Mouse (Mus musculus) E14TG2a.4 (cell line): ENCODE results near the gene Lingo2.

Experiments used
- H3K27me3 ChIP-seq: 2 replicates; pipeline ENCODE4 v1.6.1; 2014; ENCODE audit warnings: low read length, control low read depth; ENCODE audit not compliant: insufficient read depth
- H3K36me3 ChIP-seq: 2 replicates; pipeline ENCODE4 v1.6.1; 2014; ENCODE audit warnings: low read length, control low read depth; ENCODE audit not compliant: insufficient read depth
- H3K4me1 ChIP-seq: replicated peaks from 2 replicates; pipeline ENCODE4 v1.6.1; 2014; ENCODE audit warnings: low read depth, low read length, control low read depth
- H3K4me3 ChIP-seq: replicated peaks from 2 replicates; pipeline ENCODE4 v1.5.1; 2014; ENCODE audit warnings: mild to moderate bottlenecking, low read length
- H3K9me3 ChIP-seq: 2 replicates; pipeline ENCODE4 v1.6.1; 2014; ENCODE audit warnings: low read length, control low read depth
- CTCF ChIP-seq: conservative IDR thresholded peaks from 2 replicates; pipeline ENCODE4 v1.5.1; 2014; ENCODE audit warnings: low read length
- NANOG ChIP-seq: IDR thresholded peaks from 2 replicates; pipeline ENCODE4 v1.6.1; 2014; ENCODE audit warnings: borderline replicate concordance, low read length, mixed read lengths
- POU5F1 ChIP-seq: IDR thresholded peaks from 2 replicates; pipeline ENCODE4 v1.6.1; 2014; ENCODE audit warnings: low read length, borderline replicate concordance

The Lingo2 gene

DNA sequence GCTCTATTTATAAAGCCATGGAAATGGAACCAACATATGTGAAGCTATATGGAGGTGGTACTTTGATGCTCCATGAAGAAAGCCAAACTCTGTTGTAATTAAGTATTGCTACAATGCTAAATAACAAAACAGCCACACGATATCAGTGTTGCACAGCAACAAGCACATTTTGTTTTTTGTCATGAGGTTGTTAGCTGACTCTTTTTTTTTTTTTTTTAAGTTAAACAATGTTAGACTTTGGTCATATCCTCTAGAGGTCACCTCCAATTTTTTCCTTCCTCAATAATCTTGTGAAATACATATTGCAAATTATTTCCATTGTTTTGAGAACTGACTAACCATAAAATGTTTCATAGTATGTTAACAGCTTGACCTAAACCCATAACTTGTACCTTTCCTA is 646.3 kb downstream of the Lingo2 start:
- Histone ChIP-seq H3K9me3 (no peaks in the 10 kb centered on the region), H3K4me3 (no peak overlapping the region), H3K27me3 (no peaks in the 10 kb centered on the region), H3K4me1 (no peaks in the 10 kb centered on the region), H3K36me3 (no peaks in the 10 kb centered on the region)
- TF ChIP-seq NANOG (no peak), POU5F1 (no peak), CTCF (no peak)

GRCm38 (mm10) chr4:36289701-36290053 is 661.9 kb downstream of the Lingo2 start:
- H3K9me3 ChIP-seq: no peaks in the 10 kb centered on the region
- no peaks in the 10 kb centered on the region for H3K36me3 ChIP-seq
- no peak for TF ChIP-seq CTCF
- no peak overlapping the region for H3K4me3 ChIP-seq
- no peaks in the 10 kb centered on the region for H3K4me1 ChIP-seq
- no peaks in the 10 kb centered on the region for H3K27me3 ChIP-seq

- no peaks in the 10 kb centered on the region for H3K36me3 ChIP-seq
- H3K4me3 ChIP-seq: no peak overlapping the region
- no peaks in the 10 kb centered on the region for H3K4me1 ChIP-seq
- H3K27me3 ChIP-seq: no peaks in the 10 kb centered on the region
- no peaks in the 10 kb centered on the region for H3K9me3 ChIP-seq
- TF ChIP-seq POU5F1 (no peak), CTCF (no peak), NANOG (no peak)
Observed at GRCm38 (mm10) chr4:36288813-36289700, 662.5 kb downstream of the Lingo2 start.

DNA sequence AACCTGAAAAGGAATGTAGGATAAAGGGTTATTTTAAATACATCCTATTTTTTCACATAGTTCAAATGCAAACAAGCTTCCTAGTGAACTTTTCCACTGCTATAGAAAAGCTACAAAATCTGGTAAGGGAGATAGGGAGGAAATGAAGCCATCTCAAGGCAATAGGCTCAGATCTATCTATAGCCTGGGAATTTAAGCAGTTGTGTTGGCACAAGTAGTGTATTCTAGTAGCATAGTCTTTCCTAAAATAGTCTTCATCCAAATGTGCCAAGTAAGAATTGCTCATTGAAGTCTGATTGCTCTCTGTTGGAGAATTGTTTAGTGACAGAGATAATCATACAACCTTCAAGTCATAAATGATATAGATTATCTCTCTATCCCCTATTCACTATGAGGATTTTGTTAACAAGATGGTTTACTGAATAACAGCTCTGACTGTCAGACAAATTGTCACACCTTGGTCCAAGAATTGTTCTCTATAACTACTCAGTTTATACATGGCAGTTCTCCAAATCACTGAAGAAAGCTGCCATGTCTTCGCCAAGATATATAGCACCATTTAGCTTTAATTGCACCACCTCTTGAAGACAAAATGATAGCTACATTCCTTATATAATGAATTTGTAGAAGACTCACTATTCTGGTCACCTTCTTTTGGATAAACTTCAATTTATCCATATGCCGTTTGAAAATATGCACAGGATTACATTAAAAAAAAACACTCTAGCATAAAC is 688.9 kb downstream of the Lingo2 start:
- H3K27me3 ChIP-seq: no peaks in the 10 kb centered on the region
- no peak for TF ChIP-seq CTCF
- TF ChIP-seq POU5F1: no peak
- TF ChIP-seq NANOG: no peak
- H3K4me3 ChIP-seq: no peak overlapping the region
- no peaks in the 10 kb centered on the region for H3K4me1 ChIP-seq
- H3K9me3 ChIP-seq: no peaks in the 10 kb centered on the region
- no peaks in the 10 kb centered on the region for H3K36me3 ChIP-seq

DNA sequence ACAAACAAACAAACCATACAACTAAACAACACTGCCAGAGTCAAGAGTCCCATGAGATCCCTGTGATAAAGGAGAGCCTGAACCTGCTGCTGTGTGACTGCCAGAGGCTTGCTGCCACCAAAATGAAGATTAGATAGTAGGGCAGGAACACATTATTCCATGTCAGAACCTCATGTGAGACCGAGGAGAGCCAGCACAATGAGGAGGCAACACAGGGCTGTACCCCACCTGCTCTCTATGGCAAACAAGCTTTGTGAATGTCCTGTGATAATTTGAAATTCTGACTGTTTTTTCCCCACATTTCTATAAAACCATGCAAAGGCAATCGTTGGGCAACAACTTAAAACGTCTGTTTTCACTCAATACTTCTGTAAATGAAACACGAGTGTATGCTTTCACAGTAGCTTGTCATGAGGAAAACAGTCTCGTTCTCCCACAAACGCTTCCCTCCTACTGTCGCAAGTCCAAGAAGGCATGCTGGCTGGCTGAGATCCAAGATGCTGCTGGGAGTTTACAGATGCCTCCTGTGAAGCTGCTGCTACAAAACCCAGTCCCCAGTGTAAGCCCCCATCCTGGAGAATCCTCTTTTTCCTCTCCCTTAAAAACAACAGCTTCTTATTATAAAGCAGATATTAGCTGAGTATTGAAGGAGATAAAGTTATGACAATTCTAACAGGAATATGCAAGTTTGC is 765.2 kb downstream of the Lingo2 start:
- Histone ChIP-seq H3K27me3 (no peaks in the 10 kb centered on the region), H3K4me3 (no peak overlapping the region), H3K36me3 (no peaks in the 10 kb centered on the region), H3K9me3 (no peaks in the 10 kb centered on the region), H3K4me1 (no peaks in the 10 kb centered on the region)
- TF ChIP-seq CTCF: no peak
- TF ChIP-seq NANOG: no peak
- TF ChIP-seq POU5F1: no peak

- Histone ChIP-seq H3K27me3 (no peaks in the 10 kb centered on the region), H3K9me3 (no peaks in the 10 kb centered on the region), H3K36me3 (no peaks in the 10 kb centered on the region), H3K4me3 (no peak overlapping the region), H3K4me1 (no peaks in the 10 kb centered on the region)
- no peak for TF ChIP-seq POU5F1
- TF ChIP-seq NANOG: no peak
- TF ChIP-seq CTCF: no peak
Observed at GRCm38 (mm10) chr4:36183643-36184042, 767.9 kb downstream of the Lingo2 start.

DNA sequence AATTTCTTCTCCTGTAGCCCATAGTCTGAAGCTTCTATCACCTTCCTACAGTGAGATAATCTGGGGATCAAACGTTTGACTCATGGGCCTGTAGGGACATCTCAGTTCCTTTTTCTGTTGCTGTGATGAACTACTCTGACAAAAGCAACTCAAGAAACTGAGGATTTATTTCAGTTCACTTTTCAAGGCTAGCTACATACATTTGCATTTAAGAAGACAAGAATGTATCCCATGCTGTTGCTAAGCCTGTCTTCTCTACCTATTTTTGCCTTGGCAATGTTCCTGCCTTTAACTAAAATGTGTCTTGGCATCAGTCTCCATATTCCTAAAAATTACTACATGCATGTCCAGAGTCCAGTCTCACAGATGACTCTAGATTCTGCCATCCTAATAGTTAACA is 781.4 kb downstream of the Lingo2 start:
- H3K4me1 ChIP-seq: no peaks in the 10 kb centered on the region
- TF ChIP-seq POU5F1 (no peak), CTCF (no peak)
- H3K9me3 ChIP-seq: no peaks in the 10 kb centered on the region

DNA sequence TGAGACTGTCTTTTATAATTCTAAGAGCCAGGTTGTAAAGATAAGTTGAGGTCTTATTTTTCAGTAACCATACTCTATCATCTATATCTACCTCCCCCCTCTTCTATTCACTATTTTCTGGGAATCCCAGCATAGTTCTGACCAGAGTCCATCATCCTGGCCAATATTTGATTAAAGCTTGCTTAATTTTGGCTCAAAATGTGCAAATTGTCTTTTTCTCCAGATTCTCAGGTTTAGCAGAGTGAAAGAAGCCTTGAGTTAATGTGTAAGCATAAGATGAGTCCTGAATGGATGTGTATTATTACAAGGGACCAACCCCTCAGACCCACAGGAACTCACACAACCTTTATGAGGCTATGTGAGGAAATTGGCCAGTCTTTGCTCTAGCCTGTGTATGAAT is 820.2 kb downstream of the Lingo2 start:
- Histone ChIP-seq H3K4me3 (no peak overlapping the region), H3K27me3 (no peaks in the 10 kb centered on the region), H3K9me3 (no peaks in the 10 kb centered on the region), H3K4me1 (no peaks in the 10 kb centered on the region), H3K36me3 (no peaks in the 10 kb centered on the region)
- TF ChIP-seq NANOG (no peak), CTCF (no peak), POU5F1 (no peak)

More for the DNA sequence above, 781.4 kb downstream of the Lingo2 start:
- H3K4me3 ChIP-seq: no peak overlapping the region
- H3K36me3 ChIP-seq: no peaks in the 10 kb centered on the region
- H3K27me3 ChIP-seq: no peaks in the 10 kb centered on the region
